ENCODE assay signal across 9 mouse cellular contexts in genomic region chr2:32912210-32912804, GRCm38 (mm10). TPM values are rescaled to one million over a fixed set of nuclear protein-coding genes. Genes with fewer than 3 reads are reported as not detected.
DNase-seq lines count a peak whose midpoint lies in the region; ATAC-seq and TF ChIP-seq lines count a peak whose summit lies in the region.
"Had no signal": no experiment of that assay in that cellular context is flagged by ENCODE, and none has a peak within 500 bp of the region (broad histone marks: within the 10 kb centered on the region; RNA-seq: fewer than 3 reads in every experiment).

No protein-coding gene starts in this region.

- peaks cover 62% of the 10 kb centered on the region for H3K4me1 ChIP-seq in heart, embryonic 12.5 days (replicated peaks)
- H3K4me1 ChIP-seq in small intestine, adult 2 months (ENCODE audit: control insufficient read depth, insufficient read depth, insufficient read length, low read length): peaks cover 11% of the 10 kb centered on the region

- no peak overlapping the region for H3K4me3 ChIP-seq in heart, embryonic 12.5 days
- H3K4me3 ChIP-seq in small intestine, adult 2 months (ENCODE audit: low read depth, low read length): no peak overlapping the region

- H3K4me2 ChIP-seq in heart, embryonic 12.5 days: no peak overlapping the region

- DNase-seq in heart, adult 18-20 months: peak; percentile 77 to 91
- peak; percentile 82 for DNase-seq in c-Kit-negative CD71-positive TER-119-positive erythroid progenitor cells, embryonic 14.5 days (ENCODE audit: low read depth, low spot score)
- peak; percentile 77 for DNase-seq in fibroblast of lung, adult 2 months (ENCODE audit: low read depth)
- peak; percentile 50 for DNase-seq in heart, postnatal 25 days (ENCODE audit: low spot score)
- peak; percentile 79 to 90 for DNase-seq in layer of hippocampus, postnatal 25 days (ENCODE audit: extremely low spot score in 1 of 2, low spot score in 1 of 2)

- no peaks in the 10 kb centered on the region for H3K27me3 ChIP-seq in heart, embryonic 12.5 days (replicated peaks)
- H3K27me3 ChIP-seq in small intestine, adult 2 months (ENCODE audit: control insufficient read depth, insufficient read depth, low read length): no peaks in the 10 kb centered on the region
- H3K27me3 ChIP-seq: Patski had no signal

- intact Hi-C loops in heart, postnatal 25 days (cut with DNase I): loop anchor here (1.0 to 2.0 kb wide), 2 partner anchors 36 to 47 kb away; partner anchors contain the start of gene Fam129b

- H3K9ac ChIP-seq in heart, embryonic 12.5 days: no peak overlapping the region

- whole genome bisulfite sequencing in heart, embryonic 12.5 days: 26% methylated on average over 19 of the region's 19 CpGs
- 32% methylated on average over 19 of the region's 19 CpGs for WGBS in small intestine, adult 2 months

- ATAC-seq in heart, embryonic 12.5 days (ENCODE audit: insufficient number of reproducible peaks, low FRiP score): no peak
- ATAC-seq in megakaryocyte, adult 5-6 weeks (ENCODE audit: poor library complexity, severe bottlenecking): peak; percentile 91
- ATAC-seq: Patski had no signal

- peaks cover 40% of the 10 kb centered on the region for H3K36me3 ChIP-seq in heart, embryonic 12.5 days
- peaks cover 19% of the 10 kb centered on the region; the same call in 1 of the 2 replicates for H3K36me3 ChIP-seq in small intestine, adult 2 months (ENCODE audit: control insufficient read depth, insufficient read depth, low read length)

- H3K9me3 ChIP-seq in heart, embryonic 12.5 days (replicated peaks): no peaks in the 10 kb centered on the region

- peak; percentile 100 for TF ChIP-seq CTCF in small intestine, adult 2 months (IDR thresholded peaks at IDR 0.05; ENCODE audit: extremely low read depth, insufficient read length, insufficient replicate concordance, low read depth, low read length)

- TF ChIP-seq POLR2A in small intestine, adult 2 months (IDR thresholded peaks at IDR 0.05; ENCODE audit: low read depth, low read length): no peak

- H3K27ac ChIP-seq in heart, embryonic 12.5 days (ENCODE audit: poor library complexity, severe bottlenecking): no peak overlapping the region
- no peak overlapping the region for H3K27ac ChIP-seq in small intestine, adult 2 months (ENCODE audit: insufficient read depth, low read depth, low read length)

RNA-seq across cellular contexts. Expression of gene Fam129b, which starts 36.4 kb away (rescaled TPM):
- total RNA-seq in heart, adult 18-20 months (2021): 10 to 100 TPM; 20.4 to 25.0 TPM
- 62.0 and 64.4 TPM in 2 replicates for polyA plus RNA-seq in heart, embryonic 12.5 days (2016; fragmentation: Nextera tagmentation; extraction: Ambion mirVana)
- total RNA-seq in heart, postnatal 25 days (2021): 10 to 100 TPM; 23.8 to 31.9 TPM
- total RNA-seq in layer of hippocampus, postnatal 25 days (2021): 10 to 100 TPM; 15.1 to 15.7 TPM
- 18.4 and 20.9 TPM in 2 replicates for total RNA-seq in megakaryocyte, adult 5-6 weeks (2015)
- 38.3 and 40.7 TPM in 2 replicates for total RNA-seq in megakaryocyte, adult 5-6 weeks (2017)
- 19.4 and 27.2 TPM in 2 replicates for polyA plus RNA-seq in small intestine, adult 2 months (2012; rRNA removed)

RNA-seq across cellular contexts. Expression of gene Rpl12, which starts 49.1 kb away (rescaled TPM):
- total RNA-seq in heart, adult 18-20 months (2021): 10 to 100 TPM; 66.0 to 72.2 TPM
- polyA plus RNA-seq in heart, embryonic 12.5 days (2016; fragmentation: Nextera tagmentation; extraction: Ambion mirVana): 99.8 and 114 TPM in 2 replicates
- 10 to 100 TPM; 54.8 to 58.8 TPM for total RNA-seq in heart, postnatal 25 days (2021)
- 100 to 1,000 TPM; 101 to 110 TPM for total RNA-seq in layer of hippocampus, postnatal 25 days (2021)
- total RNA-seq in megakaryocyte, adult 5-6 weeks (2015): 1,104 and 1,138 TPM in 2 replicates
- total RNA-seq in megakaryocyte, adult 5-6 weeks (2017): 1,103 and 1,144 TPM in 2 replicates
- polyA plus RNA-seq in small intestine, adult 2 months (2012; rRNA removed): 80.3 and 161 TPM in 2 replicates

RNA-seq across cellular contexts. Expression of gene Lrsam1, which starts 49.1 kb away (rescaled TPM):
- total RNA-seq in heart, adult 18-20 months (2021): 10 to 100 TPM; 15.1 to 15.9 TPM
- 11.1 and 11.8 TPM in 2 replicates for polyA plus RNA-seq in heart, embryonic 12.5 days (2016; fragmentation: Nextera tagmentation; extraction: Ambion mirVana)
- total RNA-seq in heart, postnatal 25 days (2021): 10 to 100 TPM; 12.4 to 16.4 TPM
- 10 to 100 TPM; 35.6 to 36.1 TPM for total RNA-seq in layer of hippocampus, postnatal 25 days (2021)
- 3.2 and 5.5 TPM in 2 replicates for total RNA-seq in megakaryocyte, adult 5-6 weeks (2015)
- total RNA-seq in megakaryocyte, adult 5-6 weeks (2017): 7.2 and 10.6 TPM in 2 replicates
- polyA plus RNA-seq in small intestine, adult 2 months (2012; rRNA removed): 6.4 and 12.0 TPM in 2 replicates

Comparison
In these comparisons a context has a peak if more than half of its experiments do, and no peak if none do; other contexts are left out.
1. RNA of gene Rpl12, which starts 49.1 kb away (total RNA-seq): 1,103 to 1,144 TPM in megakaryocyte, adult 5-6 weeks; 101 to 110 TPM in layer of hippocampus, postnatal 25 days, 66.0 to 72.2 TPM in heart, adult 18-20 months and 54.8 to 58.8 TPM in heart, postnatal 25 days; every median in the first group is over 4 times any median in the second.
2. Peak in every context shown above with its lines, with median percentiles within 50 percentile points of each other: DNase-seq.